Mouse (Mus musculus): ENCODE measurements at regions not wholly inside any gene's neighbourhood (a gene's known extent, or its start where the extent isn't known, plus 50 kb on each side); places are given as distances from the start of the nearest gene placed in this dataset.
"Not testable (repeated sequence)": the region's sequence is repeated elsewhere in the genome, so short reads cannot be mapped to it uniquely, and the experiment has no call there.

- H3K4me1 ChIP-seq (ENCODE audit: control insufficient read depth, insufficient read depth, low read length) = peaks cover 8% of the 10 kb centered on the region; the same call in 1 of the 2 replicates
- no peak overlapping the region for H3K9ac ChIP-seq (ENCODE audit: low read depth, low read length)
- ATAC-seq = no peak
- no peaks in the 10 kb centered on the region for H3K9me3 ChIP-seq (replicated peaks; ENCODE audit: control insufficient read depth, low read length, poor library complexity, severe bottlenecking)
- no peak overlapping the region for H3K4me3 ChIP-seq (ENCODE audit: low read depth, low read length)
- H3K27ac ChIP-seq (ENCODE audit: low read length) = no peak overlapping the region
- H3K4me2 ChIP-seq (ENCODE audit: low read length) = no peak overlapping the region
- H3K27me3 ChIP-seq (ENCODE audit: control insufficient read depth, insufficient read depth, low read depth, low read length) = no peaks in the 10 kb centered on the region
- 87% methylated on average over 2 of the region's 2 CpGs for WGBS
- no peaks in the 10 kb centered on the region for H3K36me3 ChIP-seq (ENCODE audit: control insufficient read depth, insufficient read depth, low read length)
Measured at GRCm38 (mm10) chr3:21949459-21949858, 127.0 kb upstream of the Tbl1xr1 start.

- no peak overlapping the region for H3K4me2 ChIP-seq (ENCODE audit: low read length)
- no peak overlapping the region for H3K9ac ChIP-seq (ENCODE audit: low read depth, low read length)
- peaks cover 8% of the 10 kb centered on the region; the same call in 1 of the 2 replicates for H3K4me1 ChIP-seq (ENCODE audit: control insufficient read depth, insufficient read depth, low read length)
- H3K27me3 ChIP-seq (ENCODE audit: control insufficient read depth, insufficient read depth, low read depth, low read length) = no peaks in the 10 kb centered on the region
- H3K36me3 ChIP-seq (ENCODE audit: control insufficient read depth, insufficient read depth, low read length) = no peaks in the 10 kb centered on the region
- no peaks in the 10 kb centered on the region for H3K9me3 ChIP-seq (replicated peaks; ENCODE audit: control insufficient read depth, low read length, poor library complexity, severe bottlenecking)
- 80% methylated on average over 5 of the region's 5 CpGs for WGBS
- H3K27ac ChIP-seq (ENCODE audit: low read length) = no peak overlapping the region
- ATAC-seq = no peak
- H3K4me3 ChIP-seq (ENCODE audit: low read depth, low read length) = no peak overlapping the region
Measured at GRCm38 (mm10) chr3:21950571-21950970, 125.9 kb upstream of the Tbl1xr1 start.

DNA sequence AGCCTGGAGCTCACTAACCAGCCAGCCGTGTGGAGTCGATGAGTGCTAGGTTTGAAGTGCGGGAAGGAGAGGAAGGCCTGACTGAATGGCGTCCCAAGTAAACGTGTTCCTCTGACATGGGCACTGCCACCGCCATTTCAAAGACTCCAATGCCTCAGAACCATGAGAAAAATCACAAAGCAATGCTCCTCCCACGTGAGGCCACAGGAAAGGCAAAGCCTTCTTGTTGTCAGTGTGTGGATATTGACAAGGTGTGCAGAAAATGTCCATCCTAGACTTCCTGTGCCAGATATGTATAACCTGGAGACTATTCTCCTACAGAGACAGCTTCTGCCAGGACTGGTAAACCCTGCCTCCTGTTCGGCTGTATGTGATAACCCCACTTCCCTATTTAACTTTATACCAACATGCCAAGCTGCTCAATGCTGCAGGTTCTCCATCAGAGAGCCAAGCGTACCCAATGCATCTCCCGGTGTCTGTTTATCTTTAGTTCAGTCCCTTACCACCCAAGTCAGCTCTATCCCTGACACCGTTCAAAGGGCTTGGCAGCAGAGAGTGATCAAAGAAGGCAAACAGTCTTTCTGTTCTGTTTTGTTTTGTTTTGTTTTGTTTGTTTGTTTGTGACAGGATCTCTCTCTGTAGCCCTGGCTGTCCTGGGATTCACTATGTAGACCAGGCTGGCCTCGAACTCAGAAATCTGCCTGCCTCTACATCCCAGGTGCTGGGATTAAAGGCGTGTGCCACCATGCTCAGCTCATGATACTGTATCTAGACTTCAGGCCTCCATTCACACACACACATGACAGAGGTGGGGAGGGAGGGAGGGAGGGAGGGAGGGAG, 124.8 kb upstream of the Tbl1xr1 start:
- Histone ChIP-seq H3K9ac (ENCODE audit: low read depth, low read length) (no peak overlapping the region), H3K27me3 (ENCODE audit: control insufficient read depth, insufficient read depth, low read depth, low read length) (no peaks in the 10 kb centered on the region), H3K9me3 (replicated peaks; ENCODE audit: control insufficient read depth, low read length, poor library complexity, severe bottlenecking) (no peaks in the 10 kb centered on the region), H3K27ac (ENCODE audit: low read length) (no peak overlapping the region), H3K4me2 (ENCODE audit: low read length) (no peak overlapping the region), H3K4me1 (ENCODE audit: control insufficient read depth, insufficient read depth, low read length) (peaks cover 8% of the 10 kb centered on the region; the same call in 1 of the 2 replicates), H3K4me3 (ENCODE audit: low read depth, low read length) (no peak overlapping the region), H3K36me3 (ENCODE audit: control insufficient read depth, insufficient read depth, low read length) (no peaks in the 10 kb centered on the region)
- WGBS = 88% methylated on average over 13 of the region's 13 CpGs
- no peak for ATAC-seq

- no peaks in the 10 kb centered on the region for H3K27me3 ChIP-seq (ENCODE audit: control insufficient read depth, insufficient read depth, low read depth, low read length)
- H3K4me3 ChIP-seq (ENCODE audit: low read depth, low read length) = no peak overlapping the region
- peaks cover 4% of the 10 kb centered on the region; the same call in 1 of the 2 replicates for H3K4me1 ChIP-seq (ENCODE audit: control insufficient read depth, insufficient read depth, low read length)
- no peaks in the 10 kb centered on the region for H3K9me3 ChIP-seq (replicated peaks; ENCODE audit: control insufficient read depth, low read length, poor library complexity, severe bottlenecking)
- no peaks in the 10 kb centered on the region for H3K36me3 ChIP-seq (ENCODE audit: control insufficient read depth, insufficient read depth, low read length)
- H3K4me2 ChIP-seq (ENCODE audit: low read length) = no peak overlapping the region
- 45% methylated on average over 8 of the region's 8 CpGs for WGBS
- no peak overlapping the region for H3K9ac ChIP-seq (ENCODE audit: low read depth, low read length)
- no peak for ATAC-seq
- no peak overlapping the region for H3K27ac ChIP-seq (ENCODE audit: low read length)
Measured at GRCm38 (mm10) chr3:21952695-21953415, 123.6 kb upstream of the Tbl1xr1 start.

DNA sequence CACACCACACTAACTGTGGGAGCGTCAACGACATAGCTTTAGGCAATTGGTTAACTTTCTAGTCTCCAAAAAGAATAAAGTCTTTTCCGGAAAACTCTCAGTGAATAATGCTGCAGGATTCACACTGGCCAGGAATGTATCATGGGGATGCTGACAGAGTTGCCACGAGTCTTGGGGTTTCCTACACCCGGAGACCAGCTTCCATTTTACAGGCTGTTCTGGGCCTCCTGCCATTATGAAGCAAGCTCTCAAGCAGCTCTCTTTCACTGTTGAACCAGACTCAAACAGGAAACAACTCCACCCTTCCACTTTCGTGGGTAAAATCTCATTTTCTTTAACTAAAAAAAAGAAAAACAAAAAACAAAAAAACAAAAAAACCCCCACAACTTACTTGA, 123.0 kb upstream of the Tbl1xr1 start:
- no peak overlapping the region for H3K4me2 ChIP-seq (ENCODE audit: low read length)
- no peaks in the 10 kb centered on the region for H3K27me3 ChIP-seq (ENCODE audit: control insufficient read depth, insufficient read depth, low read depth, low read length)
- no peak for ATAC-seq
- peaks cover 3% of the 10 kb centered on the region; the same call in 1 of the 2 replicates for H3K4me1 ChIP-seq (ENCODE audit: control insufficient read depth, insufficient read depth, low read length)
- no peak overlapping the region for H3K9ac ChIP-seq (ENCODE audit: low read depth, low read length)
- 91% methylated on average over 6 of the region's 6 CpGs for WGBS
- no peak overlapping the region for H3K4me3 ChIP-seq (ENCODE audit: low read depth, low read length)
- no peaks in the 10 kb centered on the region for H3K9me3 ChIP-seq (replicated peaks; ENCODE audit: control insufficient read depth, low read length, poor library complexity, severe bottlenecking)
- no peak overlapping the region for H3K27ac ChIP-seq (ENCODE audit: low read length)
- H3K36me3 ChIP-seq (ENCODE audit: control insufficient read depth, insufficient read depth, low read length) = no peaks in the 10 kb centered on the region

GRCm38 (mm10) chr3:21955681-21956080, 120.8 kb upstream of the Tbl1xr1 start:
- peaks cover 3% of the 10 kb centered on the region; the same call in 1 of the 2 replicates for H3K4me1 ChIP-seq (ENCODE audit: control insufficient read depth, insufficient read depth, low read length)
- H3K4me2 ChIP-seq (ENCODE audit: low read length) = no peak overlapping the region
- H3K9me3 ChIP-seq (replicated peaks; ENCODE audit: control insufficient read depth, low read length, poor library complexity, severe bottlenecking) = no peaks in the 10 kb centered on the region
- no peak overlapping the region for H3K9ac ChIP-seq (ENCODE audit: low read depth, low read length)
- no peaks in the 10 kb centered on the region for H3K36me3 ChIP-seq (ENCODE audit: control insufficient read depth, insufficient read depth, low read length)
- no peak for ATAC-seq
- H3K4me3 ChIP-seq (ENCODE audit: low read depth, low read length) = no peak overlapping the region
- H3K27me3 ChIP-seq (ENCODE audit: control insufficient read depth, insufficient read depth, low read depth, low read length) = no peaks in the 10 kb centered on the region
- H3K27ac ChIP-seq (ENCODE audit: low read length) = no peak overlapping the region
- WGBS = 40% methylated on average over 2 of the region's 2 CpGs

DNA sequence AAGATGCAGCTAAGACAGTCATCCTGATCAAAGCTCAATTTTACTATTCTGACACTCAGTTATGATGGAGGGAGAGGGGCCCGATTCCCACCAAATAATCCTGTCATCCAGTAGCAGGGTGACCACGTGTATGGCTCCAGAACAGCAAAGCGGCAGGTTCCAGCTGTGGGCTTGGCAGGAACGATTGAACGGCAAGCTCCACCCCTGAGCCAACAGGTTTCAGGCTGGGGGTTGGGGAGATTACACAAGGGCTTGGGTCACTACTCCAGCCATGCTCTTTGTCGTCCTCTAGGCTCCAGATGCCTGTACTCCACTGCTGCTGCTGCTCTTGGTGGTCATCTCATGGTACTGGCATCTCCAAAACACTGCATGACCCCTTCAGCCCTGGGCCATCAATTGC, 119.3 kb upstream of the Tbl1xr1 start:
- H3K4me1 ChIP-seq (ENCODE audit: control insufficient read depth, insufficient read depth, low read length); H3K4me3 ChIP-seq (ENCODE audit: low read depth, low read length); H3K9ac ChIP-seq (ENCODE audit: low read depth, low read length); H3K36me3 ChIP-seq (ENCODE audit: control insufficient read depth, insufficient read depth, low read length); ATAC-seq; H3K9me3 ChIP-seq (replicated peaks; ENCODE audit: control insufficient read depth, low read length, poor library complexity, severe bottlenecking); H3K27ac ChIP-seq (ENCODE audit: low read length); H3K4me2 ChIP-seq (ENCODE audit: low read length); H3K27me3 ChIP-seq (ENCODE audit: control insufficient read depth, insufficient read depth, low read depth, low read length): not testable (repeated sequence)
- WGBS = 67% methylated on average over 6 of the region's 6 CpGs

- no peak overlapping the region for H3K4me3 ChIP-seq (ENCODE audit: low read depth, low read length)
- no peaks in the 10 kb centered on the region for H3K4me1 ChIP-seq (ENCODE audit: control insufficient read depth, insufficient read depth, low read length)
- no peak overlapping the region for H3K9ac ChIP-seq (ENCODE audit: low read depth, low read length)
- no peak for ATAC-seq
- no peaks in the 10 kb centered on the region for H3K27me3 ChIP-seq (ENCODE audit: control insufficient read depth, insufficient read depth, low read depth, low read length)
- WGBS = 94% methylated on average over 6 of the region's 6 CpGs
- no peak overlapping the region for H3K4me2 ChIP-seq (ENCODE audit: low read length)
- no peak overlapping the region for H3K27ac ChIP-seq (ENCODE audit: low read length)
- no peaks in the 10 kb centered on the region for H3K9me3 ChIP-seq (replicated peaks; ENCODE audit: control insufficient read depth, low read length, poor library complexity, severe bottlenecking)
- H3K36me3 ChIP-seq (ENCODE audit: control insufficient read depth, insufficient read depth, low read length) = no peaks in the 10 kb centered on the region
Measured at GRCm38 (mm10) chr3:21958595-21959286, 117.7 kb upstream of the Tbl1xr1 start.
